Comparison of ENCODE assay signal across 24 mouse cellular contexts in genomic region chr13:97601135-97601730, GRCm38 (mm10).
DNase-seq lines count a peak whose midpoint lies in the region; ATAC-seq and TF ChIP-seq lines count a peak whose summit lies in the region.
"Had no signal": no experiment of that assay in that cellular context is flagged by ENCODE, and none has a peak within 500 bp of the region (broad histone marks: within the 10 kb centered on the region; RNA-seq: fewer than 3 reads in every experiment).

No protein-coding gene starts in this region.

- TF ChIP-seq CTCF in kidney, adult 2 months (conservative IDR thresholded peaks at IDR 0.05; ENCODE audit: insufficient read depth, insufficient read length, low read depth, low read length), result no peak

- no peak overlapping the region for H3K4me3 ChIP-seq in embryonic facial prominence, embryonic 14.5 days (ENCODE audit: low read depth, low read length)
- no peak overlapping the region for H3K4me3 ChIP-seq in embryonic facial prominence, embryonic 10.5 days
- no peak overlapping the region for H3K4me3 ChIP-seq in kidney, embryonic 16.5 days (ENCODE audit: low read length)
- no peak overlapping the region for H3K4me3 ChIP-seq in kidney, adult 2 months (ENCODE audit: insufficient read depth, low read depth, low read length)
- H3K4me3 ChIP-seq in ES-E14 (ENCODE audit: insufficient read depth in 1 of 2, low read depth in 1 of 2, low read length in 2 of 2, poor library complexity in 1 of 2, severe bottlenecking in 1 of 2), result peak overlapping the region in 1 of 2 experiments; percentile 14; a peak in 1 of 4 replicates
- H3K4me3 ChIP-seq in limb, embryonic 12.5 days (replicated peaks), result no peak overlapping the region
- H3K4me3 ChIP-seq: forebrain, embryonic 15.5 days; heart, embryonic 15.5 days; hindbrain, embryonic 13.5 days; liver, embryonic 12.5 days; midbrain, embryonic 13.5 days; neural tube, embryonic 13.5 days; stomach, embryonic 15.5 days had no signal

- H3K9ac ChIP-seq in embryonic facial prominence, embryonic 14.5 days (ENCODE audit: low read depth, low read length), result no peak overlapping the region
- no peak overlapping the region for H3K9ac ChIP-seq in kidney, embryonic 16.5 days (replicated peaks; ENCODE audit: low read length)
- H3K9ac ChIP-seq in ES-E14 (ENCODE audit: insufficient read depth, low read depth, low read length, poor library complexity, severe bottlenecking), result no peak overlapping the region
- H3K9ac ChIP-seq in limb, embryonic 12.5 days (replicated peaks), result no peak overlapping the region
- H3K9ac ChIP-seq: forebrain, embryonic 15.5 days; heart, embryonic 15.5 days; hindbrain, embryonic 13.5 days; liver, embryonic 12.5 days; liver, postnatal 0 days; midbrain, embryonic 13.5 days; neural tube, embryonic 13.5 days; stomach, embryonic 15.5 days had no signal

- H3K27me3 ChIP-seq in embryonic facial prominence, embryonic 14.5 days (replicated peaks; ENCODE audit: control insufficient read depth, insufficient read depth, low read length), result no peaks in the 10 kb centered on the region
- H3K27me3 ChIP-seq in embryonic facial prominence, embryonic 10.5 days (replicated peaks; ENCODE audit: low read depth, poor library complexity, severe bottlenecking), result no peaks in the 10 kb centered on the region
- H3K27me3 ChIP-seq in kidney, embryonic 16.5 days (ENCODE audit: insufficient read depth, low read length), result no peaks in the 10 kb centered on the region
- no peaks in the 10 kb centered on the region for H3K27me3 ChIP-seq in kidney, adult 2 months (replicated peaks; ENCODE audit: control insufficient read depth, insufficient read depth, low read length)
- no peaks in the 10 kb centered on the region for H3K27me3 ChIP-seq in limb, embryonic 12.5 days
- H3K27me3 ChIP-seq: forebrain, embryonic 15.5 days; heart, embryonic 15.5 days; hindbrain, embryonic 13.5 days; liver, embryonic 12.5 days; midbrain, embryonic 13.5 days; neural tube, embryonic 13.5 days; stomach, embryonic 15.5 days had no signal

- no peak for TF ChIP-seq POLR2A in kidney, adult 2 months (IDR thresholded peaks at IDR 0.05; ENCODE audit: low read depth, low read length)

- DNase-seq in embryonic facial prominence, embryonic 14.5 days (ENCODE audit: low spot score), result no peak
- no peak for DNase-seq in embryonic facial prominence, embryonic 10.5 days (ENCODE audit: low spot score)
- DNase-seq in kidney, adult 2 months, result no peak
- no peak for DNase-seq in ES-E14 (ENCODE audit: low read depth, low spot score)
- DNase-seq in heart, adult 18-20 months, result no peak
- DNase-seq in right cerebral cortex, postnatal 36 days (ENCODE audit: low spot score in 2 of 2), result no peak
- DNase-seq: adrenal gland, adult 8-10 months; cerebellum, adult 8-10 months; cerebellum, postnatal 25 days; gastrocnemius, postnatal 10 days; kidney, postnatal 36 days; left cerebral cortex, postnatal 4 days; liver, postnatal 0 days; lung, postnatal 36 days had no signal

- peaks cover 4% of the 10 kb centered on the region; the same call in 1 of the 2 replicates for H3K4me1 ChIP-seq in embryonic facial prominence, embryonic 14.5 days (ENCODE audit: control insufficient read depth, insufficient read depth, low read length)
- H3K4me1 ChIP-seq in embryonic facial prominence, embryonic 10.5 days, result peaks cover 32% of the 10 kb centered on the region
- peaks cover 47% of the 10 kb centered on the region for H3K4me1 ChIP-seq in kidney, embryonic 16.5 days (ENCODE audit: insufficient read depth, low read length)
- 0 out of 2 replicates have a peak, but pooled peaks cover 4% of the 10 kb centered on the region for H3K4me1 ChIP-seq in kidney, adult 2 months (ENCODE audit: control insufficient read depth, insufficient read depth, low read length)
- H3K4me1 ChIP-seq in ES-E14 (ENCODE audit: control insufficient read depth in 2 of 2, insufficient read depth in 2 of 2, low read length in 2 of 2, poor library complexity in 1 of 2), result peaks cover 18 to 24% of the 10 kb centered on the region in 2 experiments
- H3K4me1 ChIP-seq in limb, embryonic 12.5 days (replicated peaks), result peaks cover 64% of the 10 kb centered on the region
- H3K4me1 ChIP-seq: forebrain, embryonic 15.5 days; liver, embryonic 12.5 days had no signal

- no peak overlapping the region for H3K4me2 ChIP-seq in embryonic facial prominence, embryonic 14.5 days (ENCODE audit: low read depth, low read length)
- H3K4me2 ChIP-seq in kidney, embryonic 16.5 days (replicated peaks; ENCODE audit: low read depth, low read length), result no peak overlapping the region
- H3K4me2 ChIP-seq in limb, embryonic 12.5 days, result no peak overlapping the region
- H3K4me2 ChIP-seq: forebrain, embryonic 15.5 days; heart, embryonic 15.5 days; hindbrain, embryonic 13.5 days; liver, embryonic 12.5 days; midbrain, embryonic 13.5 days; neural tube, embryonic 13.5 days; stomach, embryonic 15.5 days had no signal

- H3K36me3 ChIP-seq in embryonic facial prominence, embryonic 14.5 days (ENCODE audit: control insufficient read depth, insufficient read depth, low read length), result no peaks in the 10 kb centered on the region
- no peaks in the 10 kb centered on the region for H3K36me3 ChIP-seq in embryonic facial prominence, embryonic 10.5 days (replicated peaks)
- H3K36me3 ChIP-seq in kidney, embryonic 16.5 days (ENCODE audit: insufficient read depth, low read length), result no peaks in the 10 kb centered on the region
- H3K36me3 ChIP-seq in kidney, adult 2 months (ENCODE audit: control insufficient read depth, insufficient read depth, low read length), result no peaks in the 10 kb centered on the region
- 0 out of 2 replicates have a peak, but pooled peaks cover 2% of the 10 kb centered on the region for H3K36me3 ChIP-seq in ES-E14 (ENCODE audit: control insufficient read depth, insufficient read depth, low read length, poor library complexity, severe bottlenecking)
- no peaks in the 10 kb centered on the region for H3K36me3 ChIP-seq in limb, embryonic 12.5 days
- H3K36me3 ChIP-seq: forebrain, embryonic 15.5 days; heart, embryonic 15.5 days; hindbrain, embryonic 13.5 days; liver, embryonic 12.5 days; midbrain, embryonic 13.5 days; neural tube, embryonic 13.5 days; stomach, embryonic 15.5 days had no signal

- no peak overlapping the region for H3K27ac ChIP-seq in embryonic facial prominence, embryonic 14.5 days (replicated peaks; ENCODE audit: low read depth, low read length)
- H3K27ac ChIP-seq in embryonic facial prominence, embryonic 10.5 days (replicated peaks), result no peak overlapping the region
- peak overlapping the region; percentile 74; the same call in 1 of the 2 replicates for H3K27ac ChIP-seq in kidney, embryonic 16.5 days (ENCODE audit: low read length)
- H3K27ac ChIP-seq in kidney, adult 2 months (ENCODE audit: insufficient read depth, low read depth, low read length), result no peak overlapping the region
- H3K27ac ChIP-seq in ES-E14 (ENCODE audit: insufficient read depth, low read depth, low read length, poor library complexity, severe bottlenecking), result peak overlapping the region; percentile 66; the same call in 1 of the 2 replicates
- H3K27ac ChIP-seq in limb, embryonic 12.5 days, result peak overlapping the region; percentile 76
- H3K27ac ChIP-seq: forebrain, embryonic 15.5 days; heart, embryonic 15.5 days; hindbrain, embryonic 13.5 days; liver, embryonic 12.5 days; midbrain, embryonic 13.5 days; neural tube, embryonic 13.5 days; stomach, embryonic 15.5 days had no signal

- WGBS in embryonic facial prominence, embryonic 14.5 days, result 67% methylated on average over 7 of the region's 7 CpGs
- 66% methylated on average over 7 of the region's 7 CpGs for WGBS in embryonic facial prominence, embryonic 10.5 days
- WGBS in kidney, embryonic 16.5 days, result 45% methylated on average over 7 of the region's 7 CpGs
- 81% methylated on average over 7 of the region's 7 CpGs for WGBS in kidney, adult 2 months
- 21% methylated on average over 7 of the region's 7 CpGs for WGBS in limb, embryonic 12.5 days

- in situ Hi-C loops in ES-E14 (cut with MboI; ENCODE audit: low sequenced_read_pairs in 2 of 2, unreplicated experiment in 2 of 2), result loop anchor here (10.0 to 25.0 kb wide), 2 partner anchors 364 to 366 kb away; partner anchors contain the start of gene Enc1 (in 1 of the 2)

- no peaks in the 10 kb centered on the region for H3K9me3 ChIP-seq in embryonic facial prominence, embryonic 14.5 days (ENCODE audit: control insufficient read depth, low read length)
- H3K9me3 ChIP-seq in embryonic facial prominence, embryonic 10.5 days, result 0 out of 2 replicates have a peak, but pooled peaks cover 3% of the 10 kb centered on the region
- H3K9me3 ChIP-seq in kidney, embryonic 16.5 days (ENCODE audit: low read length), result no peaks in the 10 kb centered on the region
- no peaks in the 10 kb centered on the region for H3K9me3 ChIP-seq in ES-E14 (ENCODE audit: control insufficient read depth, insufficient read depth, low read depth, low read length)
- H3K9me3 ChIP-seq in limb, embryonic 12.5 days, result no peaks in the 10 kb centered on the region; the same call in 1 of the 2 replicates
- H3K9me3 ChIP-seq: forebrain, embryonic 15.5 days; heart, embryonic 15.5 days; hindbrain, embryonic 13.5 days; liver, embryonic 12.5 days; midbrain, embryonic 13.5 days; neural tube, embryonic 13.5 days; stomach, embryonic 15.5 days had no signal

- peak; percentile 53; the same call in 1 of the 2 replicates for ATAC-seq in embryonic facial prominence, embryonic 14.5 days (ENCODE audit: low read depth)
- ATAC-seq in kidney, embryonic 16.5 days (ENCODE audit: low FRiP score, low TSS enrichment), result no peak
- ATAC-seq in limb, embryonic 12.5 days (ENCODE audit: insufficient number of reproducible peaks, insufficient read depth, low FRiP score, low TSS enrichment, low read depth), result peak; percentile 78
- ATAC-seq: forebrain, embryonic 15.5 days; intestine, embryonic 16.5 days; liver, embryonic 12.5 days; liver, postnatal 0 days; midbrain, embryonic 13.5 days had no signal

TF ChIP-seq in ES-E14, 5 proteins besides CTCF, POLR2A, EP300 and RAD21:
- TF ChIP-seq MAFK (IDR thresholded peaks at IDR 0.05; ENCODE audit: insufficient read depth, low read depth, low read length), result no peak
- TF ChIP-seq CHD2 (IDR thresholded peaks at IDR 0.05; ENCODE audit: low read depth, low read length), result no peak
- TF ChIP-seq ZC3H11A (IDR thresholded peaks at IDR 0.05; ENCODE audit: borderline replicate concordance, low read depth, low read length), result no peak
- no peak for TF ChIP-seq ZNF384 (IDR thresholded peaks at IDR 0.05; ENCODE audit: low read depth, low read length)
- TF ChIP-seq HCFC1 (IDR thresholded peaks at IDR 0.05; ENCODE audit: borderline replicate concordance, insufficient read depth, low read length), result no peak

Comparison
In these comparisons a context has a peak if more than half of its experiments do, and no peak if none do; other contexts are left out.
1. H3K27ac ChIP-seq: peak in kidney, embryonic 16.5 days (single experiment), ES-E14 (single experiment) and limb, embryonic 12.5 days (single experiment); none in embryonic facial prominence, embryonic 14.5 days (single experiment), embryonic facial prominence, embryonic 10.5 days (single experiment) and kidney, adult 2 months (single experiment).